Mouse (Mus musculus): ENCODE data around the gene Zfp30.

Zfp30 gene

GRCm38 (mm10) chr7:29829804-29830203, 46.0 kb downstream of the Zfp30 start:
- DNase-seq (ENCODE audit: low spot score in 2 of 2): no peak

GRCm38 (mm10) chr7:29836816-29837215, 53.0 kb downstream of the Zfp30 start:
- DNase-seq (ENCODE audit: low spot score in 2 of 2): no peak

- no peak for DNase-seq (ENCODE audit: low spot score in 2 of 2)
Measured at GRCm38 (mm10) chr7:29839256-29839655, 55.5 kb downstream of the Zfp30 start.

- no peak for DNase-seq (ENCODE audit: low spot score in 2 of 2)
Measured at GRCm38 (mm10) chr7:29842105-29842504, 58.3 kb downstream of the Zfp30 start.

All from spleen, postnatal 36 days (tissue).